Mouse (Mus musculus): Measurements from ENCODE around the gene Abhd16b. TPM values are rescaled to one million over a fixed set of nuclear protein-coding genes. Genes with fewer than 3 reads are reported as not detected.
"Not testable (repeated sequence)": the region's sequence is repeated elsewhere in the genome, so short reads cannot be mapped to it uniquely, and the experiment has no call there.

Abhd16b gene
- polyA plus RNA-seq, 1 experiment from 2014 or later = 0.15 TPM

GRCm38 (mm10) chr2:181492206-181492605 is 800 bp upstream of the Abhd16b start:
- WGBS = 31% methylated on average over 3 of the region's 3 CpGs
- Histone ChIP-seq H3K4me2 (replicated peaks; ENCODE audit: low read depth) (no peak overlapping the region), H3K27me3 (ENCODE audit: control insufficient read depth, insufficient read depth, low read length) (no peaks in the 10 kb centered on the region), H3K9me3 (ENCODE audit: control insufficient read depth, low read length) (no peaks in the 10 kb centered on the region), H3K9ac (ENCODE audit: low read length) (no peak overlapping the region), H3K4me1 (replicated peaks; ENCODE audit: control insufficient read depth, insufficient read depth) (no peaks in the 10 kb centered on the region), H3K36me3 (ENCODE audit: control insufficient read depth, insufficient read depth, low read length) (no peaks in the 10 kb centered on the region), H3K4me3 (ENCODE audit: low read depth, low read length) (no peak overlapping the region), H3K27ac (replicated peaks) (no peak overlapping the region)
- no peak for DNase-seq (ENCODE audit: low spot score)
- ATAC-seq (ENCODE audit: low FRiP score, low TSS enrichment) = no peak
- no peak for TF ChIP-seq CTCF (IDR thresholded peaks at IDR 0.05; ENCODE audit: low read depth)
- TF ChIP-seq EP300 (optimal IDR thresholded peaks at IDR 0.05) = no peak

- Histone ChIP-seq H3K27ac (replicated peaks) (no peak overlapping the region), H3K27me3 (ENCODE audit: control insufficient read depth, insufficient read depth, low read length) (no peaks in the 10 kb centered on the region), H3K9ac (ENCODE audit: low read length) (no peak overlapping the region), H3K4me3 (ENCODE audit: low read depth, low read length) (no peak overlapping the region), H3K9me3 (ENCODE audit: control insufficient read depth, low read length) (no peaks in the 10 kb centered on the region), H3K36me3 (ENCODE audit: control insufficient read depth, insufficient read depth, low read length) (no peaks in the 10 kb centered on the region), H3K4me2 (replicated peaks; ENCODE audit: low read depth) (no peak overlapping the region), H3K4me1 (replicated peaks; ENCODE audit: control insufficient read depth, insufficient read depth) (no peaks in the 10 kb centered on the region)
- DNase-seq (ENCODE audit: low spot score) (no peak), ATAC-seq (ENCODE audit: low FRiP score, low TSS enrichment) (no peak)
- TF ChIP-seq EP300 (optimal IDR thresholded peaks at IDR 0.05) = no peak
- no peak for TF ChIP-seq CTCF (IDR thresholded peaks at IDR 0.05; ENCODE audit: low read depth)
- WGBS = 75% methylated on average over 26 of the region's 26 CpGs
These were observed 1.4 kb downstream of the Abhd16b start for GRCm38 (mm10) chr2:181494266-181494945.

- H3K9ac ChIP-seq (ENCODE audit: low read length); H3K27ac ChIP-seq (replicated peaks); H3K36me3 ChIP-seq (ENCODE audit: control insufficient read depth, insufficient read depth, low read length); ATAC-seq (ENCODE audit: low FRiP score, low TSS enrichment); H3K4me2 ChIP-seq (replicated peaks; ENCODE audit: low read depth); H3K4me3 ChIP-seq (ENCODE audit: low read depth, low read length); H3K4me1 ChIP-seq (replicated peaks; ENCODE audit: control insufficient read depth, insufficient read depth); DNase-seq (ENCODE audit: low spot score); H3K27me3 ChIP-seq (ENCODE audit: control insufficient read depth, insufficient read depth, low read length); H3K9me3 ChIP-seq (ENCODE audit: control insufficient read depth, low read length): not testable (repeated sequence)
- 62% methylated on average over 8 of the region's 8 CpGs for WGBS
These were observed 2.8 kb downstream of the Abhd16b start for GRCm38 (mm10) chr2:181495845-181496244.

DNA sequence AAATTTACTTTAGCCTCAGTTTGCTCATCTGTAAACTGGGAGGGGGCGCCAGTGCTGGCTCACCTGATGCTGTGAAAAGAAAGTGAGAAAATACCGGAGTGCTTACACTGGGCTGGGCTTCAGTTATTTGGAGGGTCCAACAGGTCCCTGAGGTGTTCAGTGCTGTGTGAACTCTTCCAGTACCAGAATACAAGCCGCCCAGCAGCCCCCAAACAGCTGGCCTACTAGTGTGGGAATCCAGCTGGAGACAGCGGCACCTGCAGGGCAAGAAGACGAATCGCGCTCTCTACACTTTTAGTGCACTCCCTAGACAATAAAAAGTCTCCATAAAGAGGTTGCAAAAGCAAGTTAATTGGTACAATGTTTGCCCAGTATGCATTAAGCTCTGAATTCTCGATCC is 3.3 kb downstream of the Abhd16b start:
- DNase-seq (ENCODE audit: low spot score) (peak; percentile 78), ATAC-seq (ENCODE audit: low FRiP score, low TSS enrichment) (peak; percentile 59)
- Histone ChIP-seq H3K27me3 (ENCODE audit: control insufficient read depth, insufficient read depth, low read length) (no peaks in the 10 kb centered on the region), H3K9ac (ENCODE audit: low read length) (peak overlapping the region; percentile 91), H3K4me1 (replicated peaks; ENCODE audit: control insufficient read depth, insufficient read depth) (no peaks in the 10 kb centered on the region), H3K27ac (replicated peaks) (peak overlapping the region; percentile 99), H3K4me3 (ENCODE audit: low read depth, low read length) (peak overlapping the region; percentile 89), H3K36me3 (ENCODE audit: control insufficient read depth, insufficient read depth, low read length) (peaks cover 8% of the 10 kb centered on the region; the same call in 1 of the 2 replicates), H3K4me2 (replicated peaks; ENCODE audit: low read depth) (peak overlapping the region; percentile 80), H3K9me3 (ENCODE audit: control insufficient read depth, low read length) (no peaks in the 10 kb centered on the region)
- WGBS = 12% methylated on average over 8 of the region's 8 CpGs
- TF ChIP-seq CTCF (IDR thresholded peaks at IDR 0.05; ENCODE audit: low read depth) (peak; percentile 83), EP300 (optimal IDR thresholded peaks at IDR 0.05) (no peak)

DNA sequence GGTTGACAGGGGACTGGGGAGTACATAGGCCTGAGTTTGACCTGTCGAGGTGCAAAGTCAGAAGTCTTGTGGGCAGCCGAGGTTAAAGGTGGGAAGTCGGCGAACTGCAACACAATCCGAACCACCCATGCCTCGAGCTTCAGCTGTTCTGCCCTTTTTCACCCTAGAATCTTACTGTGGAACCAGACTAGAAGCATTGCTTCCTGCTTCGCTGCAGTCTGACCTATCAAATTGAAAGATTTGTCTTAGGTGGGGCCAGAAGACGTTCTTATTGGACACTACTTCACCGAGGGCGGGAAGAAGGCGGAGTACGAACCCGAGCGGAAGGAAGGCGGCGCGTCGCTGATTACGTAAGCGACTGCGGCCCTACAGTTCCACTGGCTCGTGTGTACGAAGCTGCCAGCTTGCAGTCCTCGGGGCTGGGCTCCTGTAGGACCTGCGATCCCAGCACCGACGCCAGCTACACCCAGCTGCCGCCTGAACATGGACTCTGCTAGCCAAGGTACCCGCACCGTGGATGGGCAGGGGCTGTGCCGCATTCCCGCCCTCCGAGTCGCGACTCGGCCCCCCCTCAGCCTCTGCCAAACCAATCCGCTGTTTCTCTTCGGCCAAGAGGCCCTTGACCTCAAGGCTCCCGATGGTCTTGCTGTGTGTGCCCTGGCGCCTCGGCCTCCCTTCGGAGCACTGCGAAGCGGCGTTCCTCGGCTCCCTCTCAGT is 4.0 kb downstream of the Abhd16b start, which contains the start of gene Tpd52l2:
Gene Tpd52l2 (plus strand): TSS at position 312 of the 717 bp plus-strand sequence.
- peak within 1 kb of the TSS; percentile 99 for H3K27ac ChIP-seq (replicated peaks)
- H3K9me3 ChIP-seq (ENCODE audit: control insufficient read depth, low read length) = no peaks in the 10 kb centered on the region
- under 1% methylated on average over 41 of the region's 46 CpGs for WGBS
- peak; percentile 95 for DNase-seq (ENCODE audit: low spot score)
- no peaks in the 10 kb centered on the region for H3K4me1 ChIP-seq (replicated peaks; ENCODE audit: control insufficient read depth, insufficient read depth)
- no peak for TF ChIP-seq CTCF (IDR thresholded peaks at IDR 0.05; ENCODE audit: low read depth)
- H3K4me3 ChIP-seq (ENCODE audit: low read depth, low read length) = peak within 1 kb of the TSS; percentile 89
- H3K4me2 ChIP-seq (replicated peaks; ENCODE audit: low read depth) = peak within 1 kb of the TSS; percentile 80
- H3K9ac ChIP-seq (ENCODE audit: low read length) = peak within 1 kb of the TSS; percentile 91
- peak; percentile 97 for ATAC-seq (ENCODE audit: low FRiP score, low TSS enrichment)
- H3K36me3 ChIP-seq (ENCODE audit: control insufficient read depth, insufficient read depth, low read length) = peaks cover 14% of the 10 kb centered on the region; the same call in 1 of the 2 replicates
- no peaks in the 10 kb centered on the region for H3K27me3 ChIP-seq (ENCODE audit: control insufficient read depth, insufficient read depth, low read length)

DNA sequence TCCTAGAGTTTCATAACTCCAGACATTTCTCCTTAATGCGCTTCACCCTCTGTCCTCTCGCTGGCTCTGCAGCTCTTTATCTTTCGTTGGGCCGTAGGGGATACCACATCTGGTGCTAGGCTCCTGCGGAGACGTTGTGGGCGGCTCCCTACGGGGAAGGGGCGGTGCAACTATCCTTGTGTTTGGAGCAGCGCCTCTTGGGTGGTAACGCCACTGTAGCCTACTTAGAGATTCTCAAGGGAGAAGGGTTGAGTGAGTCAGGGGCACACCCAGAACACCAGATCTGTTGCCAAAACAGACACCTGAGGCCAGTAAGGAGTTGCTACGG is 4.5 kb downstream of the Abhd16b start:
- 0% methylated on average over 12 of the region's 12 CpGs for WGBS
- H3K4me2 ChIP-seq (replicated peaks; ENCODE audit: low read depth) = peak overlapping the region; percentile 80
- TF ChIP-seq EP300 (optimal IDR thresholded peaks at IDR 0.05) (no peak), CTCF (IDR thresholded peaks at IDR 0.05; ENCODE audit: low read depth) (no peak)
- H3K27ac ChIP-seq (replicated peaks) = peak overlapping the region; percentile 99
- DNase-seq (ENCODE audit: low spot score) = peak; percentile 80
- no peaks in the 10 kb centered on the region for H3K4me1 ChIP-seq (replicated peaks; ENCODE audit: control insufficient read depth, insufficient read depth)
- peak overlapping the region; percentile 91 for H3K9ac ChIP-seq (ENCODE audit: low read length)
- no peaks in the 10 kb centered on the region for H3K27me3 ChIP-seq (ENCODE audit: control insufficient read depth, insufficient read depth, low read length)
- H3K9me3 ChIP-seq (ENCODE audit: control insufficient read depth, low read length) = no peaks in the 10 kb centered on the region
- peaks cover 17% of the 10 kb centered on the region; the same call in 1 of the 2 replicates for H3K36me3 ChIP-seq (ENCODE audit: control insufficient read depth, insufficient read depth, low read length)
- peak overlapping the region; percentile 89 for H3K4me3 ChIP-seq (ENCODE audit: low read depth, low read length)
- peak; percentile 77 for ATAC-seq (ENCODE audit: low FRiP score, low TSS enrichment)

Data from stomach, postnatal 0 days (tissue).